Mouse (Mus musculus) embryonic facial prominence, embryonic 12.5 days (tissue): ENCODE measurements around the gene Tgds. TPM values are rescaled to one million over a fixed set of nuclear protein-coding genes. Genes with fewer than 3 reads are reported as not detected.

Experiments used
- ATAC-seq: fragments of 200-750 bp; cut with Nextera tagmentation; 2 replicates; pipeline ENCODE4 v1.8.0; 2017; ENCODE audit not compliant: insufficient number of reproducible peaks, insufficient read depth, low FRiP score, low TSS enrichment
- H3K27ac ChIP-seq: fragments of 300-500 bp; sonication (generic); 2 replicates; pipeline ENCODE4 v1.5.1; 2016; ENCODE audit warnings: mild to moderate bottlenecking
- H3K27me3 ChIP-seq: fragments of 300-500 bp; sonication (generic); 2 replicates; pipeline ENCODE4 v1.6.1; 2016; ENCODE audit warnings: mild to moderate bottlenecking, moderate library complexity
- H3K36me3 ChIP-seq: fragments of 300-500 bp; sonication (generic); 2 replicates; pipeline ENCODE4 v1.6.1; 2016; ENCODE audit warnings: mild to moderate bottlenecking
- H3K4me1 ChIP-seq: fragments of 300-500 bp; sonication (generic); 2 replicates; pipeline ENCODE4 v1.6.1; 2016
- H3K4me2 ChIP-seq: fragments of 300-500 bp; sonication (generic); replicated peaks from 2 replicates; pipeline ENCODE4 v1.6.1; 2016; ENCODE audit warnings: mild to moderate bottlenecking, moderate library complexity
- H3K4me3 ChIP-seq: fragments of 300-500 bp; sonication (generic); 2 replicates; pipeline ENCODE4 v1.5.1; 2016; ENCODE audit warnings: mild to moderate bottlenecking
- H3K9ac ChIP-seq: fragments of 300-500 bp; sonication (generic); 2 replicates; pipeline ENCODE4 v1.6.1; 2016; ENCODE audit warnings: mild to moderate bottlenecking, moderate library complexity
- H3K9me3 ChIP-seq: fragments of 300-500 bp; sonication (generic); 2 replicates; pipeline ENCODE4 v1.6.1; 2016; ENCODE audit warnings: mild to moderate bottlenecking, moderate library complexity
- WGBS: fragments of 180-500 bp; shearing (Covaris S2); methylation state at CpG from one replicate; pipeline ENCODE4 v1.1.7; 2016; 5-methylcytosine and 5-hydroxymethylcytosine counted together
- polyA plus RNA-seq: library from polyadenylated mRNA; unstranded; fragments of >200 nt; fragmentation: Nextera tagmentation; extraction: Ambion mirVana; gene quantifications from 2 replicates; pipeline ENCODE4 v1.2.1, GENCODE M21; 2016

Gene Tgds
- polyA plus RNA-seq, 1 experiment from 2014 or later, result 37.8 TPM

DNA sequence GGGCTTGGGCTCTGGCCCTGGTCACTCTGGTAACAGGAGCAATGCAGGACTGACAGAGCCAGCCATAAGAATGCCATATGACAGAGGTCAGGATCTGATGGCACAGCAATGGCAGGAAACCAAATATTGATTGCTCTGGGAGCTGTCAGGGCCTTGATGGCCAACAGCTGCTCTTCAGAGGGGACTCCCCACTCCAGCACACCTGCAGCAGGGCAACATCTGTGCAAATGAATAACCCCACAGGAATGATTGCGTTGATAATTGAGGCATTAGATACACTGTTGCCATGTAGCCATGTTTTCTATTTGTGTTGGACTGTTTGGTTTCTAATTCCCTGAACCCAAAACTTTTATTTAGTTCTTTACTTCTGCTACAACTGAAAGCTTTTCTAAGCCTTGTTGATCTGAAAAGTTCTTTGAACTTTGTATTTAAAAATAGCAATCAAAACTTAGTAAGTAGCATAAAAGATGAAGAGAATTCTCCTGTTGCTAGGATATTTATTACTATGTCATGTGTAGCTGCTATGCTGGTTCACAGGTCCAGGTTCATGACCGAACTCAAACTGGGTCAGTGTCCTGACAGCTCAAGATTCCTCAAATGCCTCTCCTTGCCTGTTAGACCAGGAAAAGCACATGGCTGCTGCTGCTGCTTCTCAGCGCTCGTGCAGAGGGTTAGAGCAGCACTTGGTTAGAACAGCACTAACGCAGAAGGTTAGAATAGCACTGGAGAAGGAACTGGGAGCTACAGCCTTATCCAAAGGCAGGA is 46.1 kb downstream of the Tgds start:
- Histone ChIP-seq H3K27ac (no peak overlapping the region), H3K27me3 (no peaks in the 10 kb centered on the region; the same call in 1 of the 2 replicates), H3K4me2 (no peak overlapping the region), H3K9me3 (no peaks in the 10 kb centered on the region), H3K4me3 (no peak overlapping the region), H3K4me1 (0 out of 2 replicates have a peak, but pooled peaks cover 4% of the 10 kb centered on the region), H3K36me3 (no peaks in the 10 kb centered on the region), H3K9ac (no peak overlapping the region)
- ATAC-seq, result no peak
- 39% methylated on average over 5 of the region's 5 CpGs for WGBS

DNA sequence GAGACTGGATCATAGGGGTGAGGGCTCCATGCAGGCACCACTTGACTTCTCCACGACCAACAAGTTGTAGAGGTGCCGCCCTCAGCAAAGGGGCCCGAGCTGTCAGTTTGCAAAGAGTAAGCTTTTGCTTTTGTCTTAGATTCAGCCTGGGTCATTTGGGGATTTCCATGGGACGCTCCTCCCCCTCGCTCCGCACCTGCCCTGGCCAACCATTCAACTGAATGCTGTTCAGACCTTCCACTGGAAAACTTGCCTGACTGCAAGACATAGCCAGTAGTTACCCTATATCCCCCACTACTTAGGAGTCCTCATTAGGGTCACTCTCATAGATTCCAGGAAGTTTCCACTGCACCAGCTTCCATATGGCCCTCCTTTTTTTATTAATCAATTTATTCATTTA is 48.7 kb downstream of the Tgds start:
- H3K36me3 ChIP-seq, result no peaks in the 10 kb centered on the region
- no peak for ATAC-seq

DNA sequence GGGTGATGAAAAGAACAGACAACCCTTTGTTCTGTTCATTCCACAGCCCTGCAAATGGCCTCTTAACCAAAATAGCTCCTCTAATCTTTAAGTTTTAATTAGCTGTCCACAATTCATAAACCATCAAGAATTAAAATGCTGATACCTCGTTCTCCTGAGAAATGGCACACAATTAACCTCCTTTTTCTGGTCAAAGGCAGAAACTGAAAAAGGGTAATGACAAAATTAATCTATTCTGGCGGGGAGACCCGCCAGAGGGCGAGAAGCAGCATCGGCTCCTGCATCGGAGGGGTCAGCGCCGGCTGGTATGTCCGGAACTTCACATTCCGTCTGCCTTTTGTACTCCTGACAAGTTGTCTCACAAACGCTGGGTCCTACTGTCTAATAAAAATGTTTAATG is 51.9 kb downstream of the Tgds start:
- Histone ChIP-seq H3K27ac (no peak overlapping the region), H3K36me3 (no peaks in the 10 kb centered on the region), H3K9me3 (no peaks in the 10 kb centered on the region), H3K9ac (no peak overlapping the region), H3K4me1 (no peaks in the 10 kb centered on the region), H3K4me3 (no peak overlapping the region), H3K27me3 (no peaks in the 10 kb centered on the region), H3K4me2 (no peak overlapping the region)
- no peak for ATAC-seq
- 40% methylated on average over 11 of the region's 11 CpGs for whole genome bisulfite sequencing

More for the DNA sequence above, 48.7 kb downstream of the Tgds start:
- Histone ChIP-seq H3K4me2 (no peak overlapping the region), H3K9ac (no peak overlapping the region), H3K9me3 (no peaks in the 10 kb centered on the region), H3K27me3 (no peaks in the 10 kb centered on the region; the same call in 1 of the 2 replicates), H3K4me3 (no peak overlapping the region), H3K27ac (no peak overlapping the region), H3K4me1 (0 out of 2 replicates have a peak, but pooled peaks cover 4% of the 10 kb centered on the region)
- WGBS, result 85% methylated on average over 6 of the region's 6 CpGs

DNA sequence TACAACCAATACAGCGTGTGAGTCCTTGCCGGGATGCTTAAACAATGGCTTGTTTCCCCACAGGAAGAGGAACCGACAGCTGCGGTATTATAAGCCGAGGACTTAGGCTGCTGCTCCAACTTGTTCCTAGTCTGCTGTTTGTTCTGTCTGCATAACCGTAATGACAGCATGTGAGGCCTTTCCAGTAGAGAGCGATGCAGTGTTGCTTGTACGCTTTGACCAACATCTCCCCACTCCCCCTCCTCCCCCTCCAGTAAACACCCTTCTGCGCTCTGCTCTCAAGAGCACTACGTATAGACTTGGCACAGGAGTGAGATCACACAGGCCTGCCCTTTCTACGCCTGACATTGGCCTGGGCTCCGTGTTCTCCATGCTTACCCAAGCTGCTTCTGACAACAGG is 62.5 kb downstream of the Tgds start:
- 72% methylated on average over 12 of the region's 12 CpGs for WGBS
- no peaks in the 10 kb centered on the region for H3K9me3 ChIP-seq
- ATAC-seq, result 0 out of 2 replicates have a peak, but pooled peaks have one; percentile 22
- H3K27ac ChIP-seq, result no peak overlapping the region
- no peak overlapping the region for H3K9ac ChIP-seq
- no peaks in the 10 kb centered on the region for H3K36me3 ChIP-seq
- H3K4me2 ChIP-seq, result no peak overlapping the region
- no peak overlapping the region for H3K4me3 ChIP-seq
- no peaks in the 10 kb centered on the region for H3K4me1 ChIP-seq
- H3K27me3 ChIP-seq, result no peaks in the 10 kb centered on the region

DNA sequence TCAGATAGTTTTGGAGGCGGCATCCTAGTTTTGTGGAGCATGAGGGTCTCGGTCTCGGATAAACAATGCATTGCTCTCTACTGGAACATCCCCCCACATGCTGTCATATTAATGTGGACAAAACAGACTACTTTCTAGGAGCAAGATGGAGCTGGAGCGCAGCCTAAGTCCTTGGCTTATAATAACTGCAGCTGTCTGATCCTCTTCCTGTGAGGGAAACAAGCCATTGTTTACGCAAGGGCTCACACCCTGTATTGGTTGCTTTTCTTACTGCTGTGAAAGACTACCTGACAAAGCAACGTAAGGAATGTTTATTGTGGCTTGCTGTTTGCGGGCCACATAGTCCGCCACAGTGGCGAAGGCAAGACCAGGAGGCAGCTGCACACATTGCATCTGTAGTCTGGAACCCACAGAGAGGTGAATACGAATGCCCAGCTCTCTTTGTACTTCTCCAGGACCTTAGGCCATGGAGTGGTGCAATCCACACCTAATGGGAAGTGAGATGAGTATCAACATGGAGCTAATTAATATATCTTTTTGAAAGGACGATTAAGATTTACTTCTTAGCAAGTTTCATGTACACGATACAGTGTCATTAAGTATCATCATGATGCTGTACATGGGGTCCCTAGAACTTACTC is 63.0 kb downstream of the Tgds start:
- 87% methylated on average over 12 of the region's 12 CpGs for WGBS
- Histone ChIP-seq H3K27ac (no peak overlapping the region), H3K36me3 (no peaks in the 10 kb centered on the region), H3K9ac (no peak overlapping the region), H3K4me1 (no peaks in the 10 kb centered on the region), H3K4me2 (no peak overlapping the region), H3K4me3 (no peak overlapping the region), H3K9me3 (no peaks in the 10 kb centered on the region), H3K27me3 (no peaks in the 10 kb centered on the region)
- no peak for ATAC-seq

Other genes starting within 250 kb of the Tgds start
- gene Dct, start 80.5 kb downstream of the Tgds start, polyA plus RNA-seq, result 7.6 and 13.6 TPM in 2 replicates
- gene Gpr180, start 4.4 kb upstream of the Tgds start, polyA plus RNA-seq, result 53.4 and 57.0 TPM in 2 replicates
- 3.5 and 4.4 TPM in 2 replicates for gene Sox21, start 104.3 kb upstream of the Tgds start, polyA plus RNA-seq
- gene Gm9376, start 134.2 kb upstream of the Tgds start, polyA plus RNA-seq, result not detected in 2 replicates